Mouse (Mus musculus) heart, adult 2 months (tissue): ENCODE measurements around the gene Nkiras2.

Experiments
- CTCF ChIP-seq: fragments of 200-600 bp; IDR thresholded peaks from 2 replicates; pipeline ENCODE4 v1.8.1; 2022; ENCODE audit warnings: antibody characterized with exemption, mild to moderate bottlenecking, moderate library complexity
- EP300 ChIP-seq: fragments of 200-500 bp; IDR thresholded peaks from 2 replicates; pipeline ENCODE4 v1.6.1; 2011; ENCODE audit warnings: low read depth, low read length, control low read depth; ENCODE audit not compliant: insufficient read depth
- POLR2A ChIP-seq: fragments of 200-500 bp; IDR thresholded peaks from 2 replicates; pipeline ENCODE4 v1.6.1; 2011; ENCODE audit warnings: mild to moderate bottlenecking, low read depth, low read length, control low read depth; ENCODE audit not compliant: insufficient read depth

GRCm38 (mm10) chr11:100643612-100644575 lies 24.9 kb downstream of the Nkiras2 start:
- no peak for TF ChIP-seq CTCF
- TF ChIP-seq EP300 = no peak
- TF ChIP-seq POLR2A = no peak
